Mouse (Mus musculus) mouse trophoblast stem cell (cell line): ENCODE data around the gene Pcdh8.

Experiments
- in situ Hi-C, 2 experiments: fragments of 300-500 bp; cut with MseI, MboI; formaldehyde crosslinking; loops; 2 replicates in 1 of 2; 3 replicates in 1 of 2; pipeline ENCODE4 v1.15.1; 2025

Gene Pcdh8

GRCm38 (mm10) chr14:79771094-79771535 lies at the start of gene Pcdh8:
Gene Pcdh8 (minus strand): TSS chr14:79771312.
- in situ Hi-C loops, result no loop called here

GRCm38 (mm10) chr14:79814709-79815108 lies 43.6 kb upstream of the Pcdh8 start:
- in situ Hi-C loops, result no loop called here

- in situ Hi-C loops, result no loop called here
Observed at GRCm38 (mm10) chr14:79814084-79814483, 43.0 kb upstream of the Pcdh8 start.

- in situ Hi-C loops, result no loop called here
Observed at GRCm38 (mm10) chr14:79793179-79793578, 22.1 kb upstream of the Pcdh8 start.

GRCm38 (mm10) chr14:79789535-79789934 lies 18.4 kb upstream of the Pcdh8 start:
- in situ Hi-C loops, result no loop called here

- in situ Hi-C loops, result no loop called here
Observed at GRCm38 (mm10) chr14:79788656-79789204, 17.6 kb upstream of the Pcdh8 start.

GRCm38 (mm10) chr14:79787918-79788317 lies 16.8 kb upstream of the Pcdh8 start:
- in situ Hi-C loops, result no loop called here

GRCm38 (mm10) chr14:79785400-79785799 lies 14.3 kb upstream of the Pcdh8 start:
- in situ Hi-C loops, result no loop called here

- in situ Hi-C loops, result no loop called here
Observed at GRCm38 (mm10) chr14:79780889-79781288, 9.8 kb upstream of the Pcdh8 start.

GRCm38 (mm10) chr14:79780332-79780731 lies 9.2 kb upstream of the Pcdh8 start:
- in situ Hi-C loops, result no loop called here

- in situ Hi-C loops, result no loop called here
Observed at GRCm38 (mm10) chr14:79779841-79780240, 8.7 kb upstream of the Pcdh8 start.

- in situ Hi-C loops, result no loop called here
Observed at GRCm38 (mm10) chr14:79773425-79774391, 2.6 kb upstream of the Pcdh8 start.

- in situ Hi-C loops, result no loop called here
Observed at GRCm38 (mm10) chr14:79771802-79772511, 845 bp upstream of the Pcdh8 start.

GRCm38 (mm10) chr14:79770306-79771093 lies 612 bp downstream of the Pcdh8 start:
- in situ Hi-C loops, result no loop called here

GRCm38 (mm10) chr14:79769618-79770017 lies 1.5 kb downstream of the Pcdh8 start:
- in situ Hi-C loops, result no loop called here

GRCm38 (mm10) chr14:79768996-79769395 lies 2.1 kb downstream of the Pcdh8 start:
- in situ Hi-C loops, result no loop called here

- in situ Hi-C loops, result no loop called here
Observed at GRCm38 (mm10) chr14:79768076-79768830, 2.9 kb downstream of the Pcdh8 start.

- in situ Hi-C loops, result no loop called here
Observed at GRCm38 (mm10) chr14:79767601-79768000, 3.5 kb downstream of the Pcdh8 start.

- in situ Hi-C loops, result no loop called here
Observed at GRCm38 (mm10) chr14:79765196-79765765, 5.8 kb downstream of the Pcdh8 start.

- in situ Hi-C loops, result no loop called here
Observed at GRCm38 (mm10) chr14:79754601-79755222, 16.4 kb downstream of the Pcdh8 start.
